Mouse (Mus musculus): ENCODE measurements around the gene Bach2.

- TF ChIP-seq CTCF (conservative IDR thresholded peaks at IDR 0.05; ENCODE audit: low read length) (no peak), NANOG (IDR thresholded peaks at IDR 0.05; ENCODE audit: borderline replicate concordance, low read length) (no peak)
These were observed 192.4 kb downstream of the Bach2 start for GRCm38 (mm10) chr4:32430981-32431380.

All from E14TG2a.4 (cell line).